Mouse (Mus musculus): ENCODE measurements around the gene Kntc1. TPM values are rescaled to one million over a fixed set of nuclear protein-coding genes. Genes with fewer than 3 reads are reported as not detected.

Gene Kntc1
- polyA plus RNA-seq, 2 experiments from 2014 or later = 5.5 to 8.9 TPM

DNA sequence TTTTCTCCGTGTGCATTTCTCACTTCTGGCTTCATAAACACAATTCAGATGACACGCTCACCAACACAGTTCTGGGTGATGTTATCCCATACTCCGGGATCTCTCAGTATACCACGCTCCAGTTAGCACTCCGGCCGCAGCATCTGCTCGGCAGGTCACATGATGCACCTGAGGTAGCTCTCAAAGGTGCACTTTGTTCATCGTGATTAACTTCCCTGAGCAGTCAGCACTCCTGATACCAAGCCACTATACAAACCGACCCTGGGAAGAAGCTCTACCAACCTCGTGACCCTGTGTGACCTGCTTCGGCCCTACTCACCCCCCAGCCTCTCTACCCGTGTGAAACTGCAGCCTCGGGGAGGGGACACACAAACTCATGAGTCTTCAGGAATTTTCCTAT, 59.6 kb downstream of the Kntc1 start:
- ATAC-seq = no peak

- no peak for ATAC-seq
Observed at GRCm38 (mm10) chr5:123816891-123817290, 67.4 kb downstream of the Kntc1 start.

DNA sequence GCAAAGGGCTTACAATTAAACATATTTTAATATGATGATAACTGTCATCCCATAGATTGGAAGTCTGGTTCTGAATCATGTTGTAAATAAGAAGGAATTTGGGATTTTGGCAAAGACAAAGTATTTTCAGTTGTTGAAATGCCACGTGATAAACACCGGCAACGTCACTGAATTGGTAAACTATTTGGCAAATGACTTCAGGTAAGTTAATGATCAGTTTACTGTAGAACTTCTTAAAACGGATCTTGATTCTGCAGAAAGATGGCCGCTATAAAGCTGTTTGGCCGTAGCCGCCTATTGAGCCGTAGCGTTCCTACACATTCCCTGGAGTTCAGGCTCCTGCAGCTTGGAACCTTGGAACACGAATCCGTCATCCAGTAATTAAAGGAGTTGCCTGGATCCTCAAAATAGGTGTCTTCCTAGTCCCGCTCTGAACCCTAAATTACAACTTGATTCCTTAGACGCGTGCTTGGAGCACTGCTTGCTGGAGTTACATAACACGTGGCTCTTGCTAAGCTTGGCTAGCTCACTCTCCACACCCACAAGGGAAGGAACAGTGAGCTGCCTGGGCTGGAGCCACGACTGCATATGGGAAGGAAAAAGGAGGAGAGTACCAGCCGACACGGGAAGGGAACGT, 69.5 kb downstream of the Kntc1 start:
- no peak for ATAC-seq

DNA sequence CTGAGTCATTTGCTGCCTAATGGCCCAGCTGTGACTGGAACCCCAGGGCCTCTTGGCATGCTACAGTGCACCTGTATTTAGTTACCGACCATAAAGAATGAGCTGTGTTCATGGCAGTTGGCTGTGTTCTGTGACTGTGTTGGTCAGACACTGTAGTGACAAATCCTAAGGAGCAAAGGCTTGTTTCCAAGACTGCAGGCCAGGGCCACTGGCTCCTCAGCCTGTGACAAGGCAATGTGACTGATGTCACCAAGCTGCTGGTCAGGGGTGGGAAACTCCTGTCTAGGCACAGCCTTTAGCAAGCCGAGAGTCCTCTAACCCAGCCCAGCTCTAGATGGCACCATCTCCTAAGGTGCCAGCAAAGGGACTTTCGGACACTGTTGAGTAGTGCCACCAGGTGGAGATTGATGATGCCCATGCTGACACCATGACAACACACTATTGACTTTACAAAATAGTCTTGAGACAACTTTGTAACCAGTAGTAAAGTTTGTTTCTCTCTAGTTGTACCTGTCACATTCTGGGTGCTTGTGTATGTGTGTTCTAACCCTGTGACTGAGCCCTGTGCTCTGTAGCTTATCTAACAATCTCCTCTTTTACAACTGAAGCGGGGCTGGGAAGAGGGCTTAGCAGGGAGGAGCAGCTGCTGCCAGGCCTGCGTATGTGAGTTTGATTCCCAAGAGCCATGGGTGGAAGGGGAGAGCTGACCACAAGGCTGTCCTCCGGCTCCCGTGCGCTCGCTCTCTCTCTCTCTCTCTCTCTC, 71.2 kb downstream of the Kntc1 start:
- ATAC-seq = no peak

- no peak for ATAC-seq
Observed at GRCm38 (mm10) chr5:123821264-123821571, 71.7 kb downstream of the Kntc1 start.

DNA sequence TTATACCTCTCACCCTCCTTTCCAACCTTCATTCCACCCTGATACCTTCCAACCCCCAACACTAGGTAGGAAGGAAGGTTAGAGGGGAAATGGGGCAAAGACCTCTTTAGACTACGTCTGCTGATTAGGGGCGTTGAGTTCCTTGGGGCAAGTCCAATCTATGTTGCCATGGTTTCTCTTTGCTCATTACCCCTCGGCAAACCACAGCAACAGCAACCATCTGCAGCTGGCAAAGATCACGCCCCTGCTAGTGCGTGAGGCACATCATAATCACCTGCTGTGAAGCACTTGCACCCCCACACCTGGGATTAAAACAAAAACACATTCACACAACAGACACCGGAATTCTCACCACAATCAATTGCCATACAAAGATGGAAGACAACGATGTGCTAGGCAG, 73.2 kb downstream of the Kntc1 start:
- no peak for ATAC-seq

DNA sequence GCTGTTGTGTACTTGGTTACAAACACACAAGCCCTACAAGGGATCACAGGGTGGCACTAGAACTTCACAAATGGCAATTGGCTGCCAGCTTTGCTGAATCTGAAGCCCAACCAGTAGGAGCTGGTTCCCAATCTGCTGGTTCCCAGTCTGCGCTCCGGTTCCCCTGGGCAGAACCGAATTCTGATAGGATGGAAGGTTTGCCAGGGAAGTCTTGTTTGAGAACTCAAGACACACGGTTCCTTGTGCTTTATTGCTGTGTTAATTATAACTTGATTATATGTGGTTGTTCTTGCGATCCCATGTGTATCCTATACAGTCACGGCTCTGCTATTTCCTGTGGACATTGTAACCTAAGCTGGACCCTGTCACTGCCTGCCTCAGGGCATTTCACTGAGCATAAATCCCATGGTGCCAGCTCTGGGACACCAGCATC, 78.2 kb downstream of the Kntc1 start:
- ATAC-seq = no peak

- no peak for ATAC-seq
Observed at GRCm38 (mm10) chr5:123832309-123832708, 82.8 kb downstream of the Kntc1 start.

DNA sequence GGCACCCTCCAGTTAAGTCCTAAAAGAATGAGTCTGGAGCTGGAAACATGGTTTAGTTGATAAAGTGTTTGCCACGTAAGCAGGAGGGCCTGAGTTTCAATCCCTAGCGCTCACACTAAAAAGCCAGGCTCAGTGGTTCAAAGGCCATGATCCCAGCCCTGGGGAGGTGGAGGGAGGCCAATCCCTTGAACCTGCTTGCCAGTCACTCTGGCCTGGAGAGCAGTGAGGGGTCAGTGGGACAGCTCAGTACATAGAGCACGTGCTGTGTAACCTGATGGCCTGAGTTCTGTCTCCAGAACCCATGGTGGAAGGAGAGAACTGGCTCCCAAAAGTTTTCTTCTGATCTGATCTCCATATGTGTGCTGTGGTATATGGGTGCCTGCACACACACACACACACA, 85.3 kb downstream of the Kntc1 start:
- ATAC-seq = no peak

GRCm38 (mm10) chr5:123837371-123837770, 87.9 kb downstream of the Kntc1 start:
- ATAC-seq = no peak

GRCm38 (mm10) chr5:123842221-123842934, 92.9 kb downstream of the Kntc1 start:
- no peak for ATAC-seq

- ATAC-seq = no peak
Observed at GRCm38 (mm10) chr5:123842935-123843282, 93.4 kb downstream of the Kntc1 start.

DNA sequence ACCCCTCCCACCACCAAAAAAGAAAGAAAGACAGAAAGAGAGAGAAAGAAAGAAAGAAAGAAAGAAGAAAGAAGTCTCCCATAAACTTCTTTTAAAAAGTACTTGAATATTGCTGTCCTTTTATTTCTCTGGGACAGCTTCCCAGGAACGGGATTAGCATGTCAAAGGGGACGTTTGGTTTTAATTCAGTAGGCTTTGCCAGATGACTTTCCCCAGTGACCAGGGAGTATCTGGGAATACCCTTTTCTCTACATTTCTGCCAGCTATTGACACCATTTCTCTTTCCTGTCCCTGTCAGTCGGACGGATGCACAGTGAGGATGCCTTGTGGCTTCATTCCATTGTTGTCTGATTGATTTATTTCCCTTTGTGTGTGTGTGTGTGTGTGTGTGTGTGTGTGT, 94.3 kb downstream of the Kntc1 start:
- ATAC-seq = no peak

DNA sequence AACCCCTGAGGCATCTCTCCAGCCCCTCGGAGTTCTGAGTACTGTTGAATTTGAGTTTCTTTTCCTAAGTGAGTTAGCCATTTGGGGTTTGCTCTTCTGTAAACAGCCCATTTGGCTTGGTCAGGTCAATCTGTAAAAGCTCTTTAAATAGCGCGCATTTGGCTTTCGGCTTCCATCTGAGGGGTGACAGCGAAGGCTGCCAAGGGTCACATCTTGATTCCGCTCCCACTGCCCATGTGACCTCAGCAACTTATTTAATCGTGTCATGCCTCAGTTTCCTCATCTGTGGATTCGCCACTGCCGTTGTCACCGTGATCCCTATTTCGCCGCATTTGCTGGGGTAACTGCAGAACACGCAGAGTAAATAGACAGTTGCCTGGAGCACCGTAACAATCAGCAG, 94.8 kb downstream of the Kntc1 start:
- ATAC-seq = no peak

GRCm38 (mm10) chr5:123851398-123851797, 101.9 kb downstream of the Kntc1 start:
- ATAC-seq = no peak

DNA sequence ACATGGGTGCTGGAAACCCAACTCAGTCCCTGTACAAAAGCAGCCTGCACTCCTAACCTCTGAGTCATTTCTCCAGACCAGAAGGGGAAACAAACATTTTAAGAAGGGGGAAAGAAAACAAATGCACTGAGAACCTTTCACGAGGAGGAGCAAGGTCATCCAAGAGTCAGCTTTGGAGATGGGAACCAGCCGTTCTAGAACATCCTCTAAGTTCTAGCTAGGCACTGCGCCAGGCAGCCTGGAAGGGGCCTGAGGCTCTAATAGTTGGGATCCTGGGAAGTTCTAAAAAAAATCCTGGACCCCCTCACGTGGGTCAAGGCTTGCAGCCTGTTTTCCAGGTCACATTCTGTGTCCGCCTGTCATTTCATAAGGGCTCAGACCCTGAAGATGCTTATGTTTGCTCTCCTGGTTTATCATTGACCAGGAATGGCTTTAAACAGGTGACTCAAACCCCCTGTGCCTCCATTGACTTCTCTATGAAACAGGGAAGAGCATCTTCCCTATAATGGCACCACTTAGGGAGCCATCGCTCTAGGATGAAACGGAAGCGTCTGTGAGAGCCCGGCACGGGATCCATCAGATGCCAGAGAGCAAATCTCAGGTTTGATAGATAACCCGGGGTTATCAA, 104.5 kb downstream of the Kntc1 start:
- ATAC-seq = no peak

DNA sequence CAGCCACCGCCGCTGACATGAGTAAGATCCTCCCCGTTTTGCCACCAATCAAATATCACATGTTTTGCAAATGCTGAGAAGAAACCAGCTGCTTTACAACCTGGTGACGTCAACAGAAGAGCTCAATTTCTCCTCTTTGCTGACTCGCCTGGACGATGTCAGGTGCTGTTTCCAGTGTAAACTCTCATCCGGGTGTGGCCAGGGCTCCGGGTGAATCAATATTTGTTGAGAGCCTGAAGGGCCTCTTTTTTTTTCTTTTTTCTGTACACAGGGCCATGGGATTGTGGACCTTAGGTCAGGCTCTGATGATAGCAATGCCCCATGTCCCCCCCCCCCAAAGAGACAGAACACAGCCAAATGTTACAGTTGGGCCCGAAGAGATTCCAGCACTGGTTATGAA, 105.0 kb downstream of the Kntc1 start:
- ATAC-seq = no peak

GRCm38 (mm10) chr5:123858798-123859197, 109.3 kb downstream of the Kntc1 start:
- ATAC-seq = no peak

DNA sequence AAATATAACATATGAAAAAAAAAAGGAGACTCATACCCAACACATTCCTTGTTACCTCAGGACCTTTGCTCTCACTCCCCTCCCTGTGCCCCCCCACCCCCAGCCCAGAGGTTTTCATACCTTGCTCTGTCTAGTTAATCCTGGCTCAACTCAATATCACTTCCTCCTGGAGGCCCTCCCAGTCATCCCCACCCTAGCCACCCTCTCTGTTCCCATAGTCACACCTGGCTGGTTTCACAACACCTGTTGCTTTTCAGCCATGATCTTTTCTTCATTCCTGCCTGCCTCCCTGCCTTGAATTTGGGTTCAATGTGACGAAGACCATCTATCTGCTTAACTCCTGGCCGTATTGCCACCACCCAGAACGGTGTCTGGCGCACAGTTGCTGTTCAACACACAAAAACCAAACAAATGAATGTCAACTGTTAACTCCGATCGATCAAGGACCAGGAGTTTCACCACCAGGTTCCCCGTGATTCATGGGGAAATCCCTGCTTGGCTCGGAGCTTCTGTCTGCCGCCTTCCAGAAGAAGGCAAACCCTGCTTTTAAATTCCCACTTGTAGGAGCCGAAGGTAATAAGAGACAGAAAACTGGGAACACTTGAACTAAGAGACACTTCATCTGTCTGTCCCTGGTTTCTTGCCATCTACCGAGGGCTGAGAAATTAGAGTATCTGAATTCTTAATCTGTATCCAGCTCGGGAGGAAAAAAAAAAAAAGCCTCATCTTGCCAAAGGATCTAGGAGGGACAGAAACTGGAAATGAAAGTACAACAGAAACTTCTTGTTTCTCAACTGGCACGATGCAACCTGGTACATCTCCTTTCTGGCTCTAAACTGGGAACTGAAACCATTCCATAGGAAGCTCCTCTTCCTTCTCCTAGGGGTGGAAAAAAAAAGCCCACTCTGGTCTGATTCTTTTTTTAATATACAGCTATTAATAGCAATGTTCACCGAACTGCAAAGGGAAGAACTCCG, 113.1 kb downstream of the Kntc1 start:
- no peak for ATAC-seq

GRCm38 (mm10) chr5:123863934-123864333, 114.4 kb downstream of the Kntc1 start:
- no peak for ATAC-seq

DNA sequence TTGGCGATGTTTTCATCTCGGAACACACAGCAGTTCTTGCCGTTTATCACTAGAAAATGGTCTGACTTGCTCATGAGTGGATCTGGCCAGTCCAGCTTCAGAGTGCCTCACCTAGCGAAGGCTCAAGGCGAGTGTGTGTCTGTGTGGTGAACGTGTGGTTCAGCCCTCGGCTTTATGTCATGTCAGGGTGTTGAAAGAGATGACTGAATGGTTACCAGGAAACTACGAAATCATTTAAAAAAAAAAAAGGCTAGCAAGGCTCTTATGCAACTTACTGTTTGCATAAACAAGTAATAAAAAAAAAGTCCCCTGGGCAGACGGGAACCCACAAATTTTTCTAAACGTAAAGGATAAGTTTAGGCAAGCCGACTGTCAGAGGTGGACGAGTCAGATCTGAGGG, 115.8 kb downstream of the Kntc1 start, which contains the start of gene Hcar2:
TSS of gene Hcar2 (minus strand) at position 135 of the 400 bp plus-strand sequence.
- no peak for ATAC-seq

DNA sequence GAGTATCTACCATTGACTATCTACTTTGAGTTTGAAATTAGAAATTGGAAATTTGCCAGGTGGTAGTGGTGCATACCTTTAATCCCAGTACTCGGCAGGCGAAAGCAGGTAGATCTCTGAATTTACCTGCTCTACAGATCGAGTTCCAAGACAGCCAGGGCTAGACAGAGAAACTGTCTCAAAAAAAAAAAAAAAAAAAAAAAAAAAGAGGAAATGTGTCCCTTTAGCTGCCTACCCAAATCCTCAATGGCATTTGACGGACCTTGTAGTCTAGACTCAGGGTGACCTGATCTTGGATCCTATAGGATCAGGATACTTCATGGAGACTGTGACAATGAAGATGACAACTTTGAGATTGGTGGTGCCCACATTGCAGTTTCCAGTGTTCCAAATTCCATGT, 116.9 kb downstream of the Kntc1 start:
- ATAC-seq = no peak

Measured in activated CD4-positive, CD25-positive, alpha-beta regulatory T cell, adult 4 months (primary cell).